Mouse (Mus musculus) c-Kit-positive CD71-positive TER-119-negative erythroid progenitor cells, embryonic 14.5 days (primary cell): ENCODE data around the gene Galntl6.

Experiments
- DNase-seq: peaks from one replicate; pipeline ENCODE4 v3.0.0-alpha.2; 2013; ENCODE audit warnings: low read depth

Galntl6 gene

DNA sequence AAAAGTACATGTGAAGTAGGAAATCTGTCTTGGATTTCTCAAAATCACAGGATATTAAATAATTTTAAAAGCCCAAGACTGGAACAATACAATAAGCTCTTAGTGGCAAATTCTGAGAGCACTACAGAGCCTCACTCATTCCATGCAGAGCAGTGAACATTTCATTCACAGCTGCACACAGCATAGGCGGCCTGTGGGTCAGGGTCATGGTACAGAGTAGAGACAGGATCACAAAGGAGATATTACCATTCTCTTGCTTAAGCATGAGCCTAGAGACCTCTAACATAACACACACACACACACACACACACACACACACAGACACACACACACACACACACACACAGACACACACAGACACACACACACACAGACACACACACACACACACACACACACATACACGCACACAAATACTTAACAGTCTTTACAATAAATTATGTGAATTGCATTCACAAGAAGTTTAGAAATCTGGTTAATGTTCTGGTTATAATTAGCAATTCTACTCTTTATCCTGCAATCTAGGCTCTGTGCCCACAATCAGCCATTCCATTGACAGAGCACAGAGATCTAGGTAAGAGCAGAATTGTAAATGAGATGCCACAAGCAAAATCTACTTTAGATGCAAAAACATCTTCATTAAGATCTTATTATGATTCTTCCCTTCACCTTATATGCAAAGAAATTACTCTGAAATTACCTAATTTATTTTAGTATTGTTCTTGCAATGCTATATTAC is 653.7 kb downstream of the Galntl6 start:
- DNase-seq, result no peak

GRCm38 (mm10) chr8:58253620-58254019 is 658.8 kb downstream of the Galntl6 start:
- DNase-seq, result no peak

- DNase-seq, result no peak
Measured at GRCm38 (mm10) chr8:58244830-58245229, 667.6 kb downstream of the Galntl6 start.

- no peak for DNase-seq
Measured at GRCm38 (mm10) chr8:58234220-58234619, 678.2 kb downstream of the Galntl6 start.

GRCm38 (mm10) chr8:58228725-58229124 is 683.7 kb downstream of the Galntl6 start:
- no peak for DNase-seq

GRCm38 (mm10) chr8:58217885-58218284 is 694.6 kb downstream of the Galntl6 start:
- DNase-seq, result no peak

DNA sequence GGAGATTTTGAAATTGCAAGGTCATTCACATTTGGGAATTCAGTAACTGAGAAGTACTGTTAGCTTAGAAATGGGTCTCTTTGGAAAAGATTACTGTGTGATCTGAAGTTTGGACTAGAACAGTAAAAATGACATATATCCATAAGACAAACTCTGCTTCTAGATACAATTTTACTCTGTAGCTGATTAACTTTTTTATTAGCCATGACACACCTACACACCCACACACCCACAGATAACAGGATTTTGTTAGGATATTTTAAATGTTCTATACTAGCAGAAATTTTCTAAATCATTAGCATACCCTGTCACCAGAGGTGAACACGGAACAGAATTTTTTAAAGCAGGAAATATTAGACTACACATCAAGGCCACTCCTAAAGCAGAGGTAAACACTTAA is 722.7 kb downstream of the Galntl6 start:
- DNase-seq, result no peak

DNA sequence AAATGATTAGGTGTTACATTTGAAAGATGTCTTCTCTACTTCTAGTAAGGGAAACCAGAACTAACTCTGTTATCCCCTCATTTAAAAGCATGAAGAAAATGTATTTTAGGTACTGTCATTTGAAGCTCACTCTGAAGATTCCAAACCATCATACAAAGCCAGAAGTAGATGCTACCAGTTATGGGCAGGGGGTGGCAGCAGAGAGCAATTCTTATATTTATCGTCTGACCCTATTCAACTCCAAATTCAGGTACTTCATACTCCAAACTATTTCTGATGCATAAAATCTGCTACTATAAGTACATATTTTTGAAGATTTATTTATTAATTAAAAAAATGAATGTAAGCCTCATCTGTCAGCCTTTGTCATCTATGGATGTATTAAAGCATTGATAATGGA is 765.5 kb downstream of the Galntl6 start:
- DNase-seq, result no peak

- DNase-seq, result no peak
Measured at GRCm38 (mm10) chr8:58086733-58087132, 825.7 kb downstream of the Galntl6 start.

DNA sequence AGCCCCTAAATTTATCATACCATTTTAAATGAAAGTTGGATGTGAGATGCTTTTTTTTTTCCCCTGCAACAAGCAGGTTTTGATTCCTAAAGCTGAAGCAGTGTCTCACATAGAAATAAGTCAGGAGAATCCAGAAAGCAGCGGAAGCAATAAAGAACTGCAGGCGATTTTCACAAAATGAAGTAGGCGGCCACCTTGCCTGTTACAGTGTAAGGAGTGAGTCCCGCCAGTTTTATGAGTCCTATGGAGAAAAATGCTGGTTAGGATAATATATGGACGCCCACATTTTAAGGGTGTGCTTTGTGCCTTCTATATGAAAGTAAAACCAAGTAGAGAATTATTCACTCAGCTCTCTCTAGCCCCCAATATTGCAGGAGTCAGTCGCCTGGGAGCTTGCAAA is 827.5 kb downstream of the Galntl6 start:
- no peak for DNase-seq

DNA sequence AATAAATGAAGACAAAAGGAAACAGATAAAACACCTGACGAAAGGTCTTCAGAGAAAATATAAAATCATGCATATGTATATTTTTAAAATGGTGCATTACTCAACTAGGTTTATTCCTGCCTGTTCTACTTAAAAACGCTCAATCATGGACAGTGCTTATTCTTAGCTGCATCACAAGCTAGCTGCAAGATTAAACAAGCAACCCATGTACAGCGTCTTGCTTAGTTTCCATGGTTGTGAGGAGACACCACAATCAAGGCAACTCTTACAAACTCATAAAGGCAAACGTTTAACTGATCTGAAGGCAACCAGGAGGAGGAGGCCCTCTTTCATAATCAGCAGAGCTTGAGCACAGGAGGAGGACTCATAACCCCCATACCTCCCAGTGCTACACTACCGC is 830.7 kb downstream of the Galntl6 start:
- DNase-seq, result no peak

GRCm38 (mm10) chr8:58074611-58075010 is 837.8 kb downstream of the Galntl6 start:
- no peak for DNase-seq

DNA sequence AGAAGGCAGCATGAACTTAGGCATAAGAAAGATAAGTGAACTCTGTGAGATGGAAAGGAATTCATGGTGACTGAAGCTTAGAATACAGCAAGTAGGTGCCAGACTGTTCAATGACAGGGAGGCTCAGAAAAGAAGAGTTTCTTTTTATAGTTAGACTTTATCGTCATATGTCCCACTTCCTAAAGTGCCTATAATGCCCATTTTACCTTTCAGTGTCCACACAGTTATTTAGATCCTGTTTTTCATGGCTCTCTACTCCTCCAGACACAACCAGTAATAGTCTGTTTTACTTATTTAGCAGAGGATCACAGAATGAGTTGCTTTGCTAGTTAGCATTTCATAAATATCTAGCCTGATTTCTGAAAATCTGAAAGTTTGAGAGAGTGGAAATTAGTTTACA is 838.7 kb downstream of the Galntl6 start:
- no peak for DNase-seq

GRCm38 (mm10) chr8:58032271-58032670 is 880.2 kb downstream of the Galntl6 start:
- DNase-seq, result no peak

GRCm38 (mm10) chr8:58025558-58025957 is 886.9 kb downstream of the Galntl6 start:
- DNase-seq, result no peak

DNA sequence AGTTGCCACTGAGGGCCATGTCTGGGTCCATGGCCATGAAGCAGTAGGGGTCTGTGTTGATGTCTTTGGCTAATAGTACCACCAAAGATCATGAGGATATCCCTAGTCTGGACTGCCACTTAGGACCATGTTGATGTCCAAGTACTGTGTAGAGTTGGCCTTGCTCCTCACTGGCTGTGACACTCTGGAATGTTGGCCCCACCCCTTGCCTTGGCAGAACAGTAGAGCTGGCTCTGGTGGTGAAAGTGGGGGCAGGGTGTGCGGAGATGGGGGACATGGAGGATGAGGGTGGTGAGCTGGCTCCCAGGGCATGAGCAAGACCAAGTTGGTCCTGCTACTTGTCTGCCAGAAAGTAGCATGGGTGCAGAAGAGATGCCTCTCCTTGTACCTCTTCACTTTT is 887.3 kb downstream of the Galntl6 start:
- DNase-seq, result no peak

DNA sequence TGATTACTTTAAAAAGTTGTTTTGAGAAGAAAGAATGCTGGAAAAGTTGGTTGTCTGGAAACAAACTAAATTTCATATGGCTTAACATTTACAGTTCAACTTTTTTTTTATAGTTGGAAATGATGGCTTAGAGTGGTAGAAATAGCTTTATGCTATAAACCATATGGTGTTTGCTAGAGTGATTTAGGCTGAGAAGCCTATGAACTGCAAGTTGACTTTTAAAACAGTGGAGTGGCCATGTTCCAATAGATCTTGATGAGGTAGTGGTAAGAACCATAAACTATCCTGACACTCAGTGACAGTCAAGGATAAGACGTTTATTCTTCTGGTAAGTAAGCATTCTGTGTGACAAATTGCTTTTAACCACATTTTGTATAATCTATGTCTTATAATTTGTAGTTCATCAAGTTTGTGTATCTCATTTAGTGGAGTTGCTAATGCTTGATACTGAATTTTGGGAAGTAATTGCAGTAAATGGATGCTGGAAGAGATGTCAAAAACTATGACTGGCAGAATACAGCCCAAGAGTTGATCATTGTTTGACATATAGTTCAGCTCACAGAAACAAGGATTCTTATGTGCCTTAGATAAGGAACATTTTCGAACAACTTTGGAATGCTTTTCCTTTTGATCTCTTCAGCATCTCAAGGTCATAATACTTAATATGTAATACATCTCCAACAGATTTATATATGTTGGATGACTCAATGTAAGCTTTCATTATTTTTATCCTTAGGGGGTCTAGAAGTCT is 888.8 kb downstream of the Galntl6 start:
- no peak for DNase-seq

- DNase-seq, result no peak
Measured at GRCm38 (mm10) chr8:57989428-57990171, 922.8 kb downstream of the Galntl6 start.

DNA sequence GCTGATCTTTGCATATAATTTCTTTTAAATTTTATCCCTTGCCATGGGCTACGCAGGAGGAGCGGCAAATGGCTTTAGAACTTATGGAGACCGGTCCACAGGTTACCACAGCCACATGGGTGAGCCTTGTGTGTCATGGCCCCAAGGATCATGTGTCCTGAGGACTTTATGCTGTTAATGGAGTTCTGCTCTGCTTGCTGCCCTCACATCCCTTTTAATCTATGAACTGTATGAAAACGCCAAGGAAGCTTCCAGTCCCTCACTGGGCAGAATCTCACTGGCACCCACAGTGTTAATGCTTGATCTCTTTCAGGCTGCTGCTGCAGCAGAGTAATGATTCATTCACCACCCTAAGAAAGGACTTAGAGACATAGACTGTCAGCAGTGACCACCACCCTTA is 935.1 kb downstream of the Galntl6 start:
- DNase-seq, result no peak

DNA sequence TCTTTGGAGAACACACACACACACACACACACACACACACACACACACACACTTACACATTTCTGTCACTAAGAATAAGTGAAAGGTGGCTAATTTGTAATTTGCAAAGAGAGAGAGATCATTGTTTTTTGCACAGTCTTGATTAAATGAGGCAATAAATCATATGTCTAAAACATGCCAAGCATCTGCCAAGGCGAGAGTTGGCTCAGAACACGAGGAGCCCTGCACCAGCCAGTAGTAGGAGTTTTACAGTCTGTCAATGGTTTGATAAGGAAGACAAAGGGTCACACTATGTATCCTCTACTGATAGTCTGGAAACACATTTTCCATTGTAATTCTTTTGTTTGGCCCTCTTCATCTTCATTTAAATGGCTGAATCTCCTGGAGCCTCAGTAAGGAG is 938.3 kb downstream of the Galntl6 start:
- no peak for DNase-seq

DNA sequence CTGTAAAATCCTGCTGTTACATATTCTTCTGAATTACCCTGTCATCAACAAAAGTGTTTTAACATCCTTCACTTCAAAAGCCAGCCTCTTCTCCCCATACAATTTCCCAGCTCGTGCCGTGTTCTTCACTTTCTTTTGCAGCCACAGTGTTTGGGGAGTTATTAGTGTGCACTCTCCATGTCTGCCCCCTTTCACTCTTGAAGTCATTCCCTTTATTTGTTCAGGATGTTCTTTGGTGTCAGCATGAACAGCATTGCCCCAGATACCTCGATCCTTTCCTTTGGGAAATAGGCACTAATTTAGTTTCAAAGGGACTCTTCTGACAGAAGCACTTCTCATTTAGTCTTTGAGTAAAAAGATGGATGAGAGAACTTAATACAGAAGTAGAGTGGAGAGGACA is 939.6 kb downstream of the Galntl6 start:
- no peak for DNase-seq

DNA sequence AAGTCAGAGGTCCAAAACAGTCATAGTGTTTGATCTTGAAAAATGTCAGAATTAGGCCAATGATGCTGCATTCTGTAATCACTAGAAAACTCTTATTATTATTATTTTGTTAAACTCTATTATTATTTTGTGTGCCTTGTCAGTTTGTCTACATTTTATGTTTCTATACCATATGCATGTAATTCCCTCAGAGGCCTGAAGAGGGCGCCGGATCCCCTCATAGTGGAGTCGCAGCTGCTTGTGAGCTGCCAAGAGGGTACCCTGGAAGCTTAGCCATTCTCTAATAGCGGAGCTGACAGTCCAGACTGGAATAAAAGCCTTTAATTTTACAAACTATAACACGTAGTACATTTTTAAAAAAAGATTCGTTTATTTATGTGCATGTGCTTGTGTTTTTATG is 945.8 kb downstream of the Galntl6 start:
- DNase-seq, result no peak

DNA sequence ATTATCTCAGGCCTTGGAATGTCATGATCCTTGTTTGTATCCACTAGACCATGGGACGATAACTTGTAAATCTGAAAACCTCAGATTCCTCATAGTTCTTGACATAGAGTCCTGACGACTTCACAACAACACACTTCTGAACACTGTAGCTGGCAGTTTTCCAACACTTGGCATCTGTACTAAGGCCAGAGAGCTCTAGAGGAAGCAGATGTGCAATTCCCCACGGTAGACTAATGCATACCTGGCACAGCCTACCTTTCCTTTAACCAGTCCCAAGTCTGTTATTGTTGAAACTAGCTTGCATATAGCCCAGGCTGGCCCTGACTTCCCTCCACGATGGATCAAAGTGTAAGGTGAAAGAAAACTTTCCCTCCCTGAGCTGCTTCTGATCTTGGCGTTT is 946.9 kb downstream of the Galntl6 start:
- DNase-seq, result no peak
